Mouse (Mus musculus) G1E (cell line): Measurements from ENCODE around the gene Fcrl1.

Source experiments
- CTCF ChIP-seq: IDR thresholded peaks from 2 replicates; pipeline ENCODE4 v1.5.1; 2012; ENCODE audit warnings: low read depth, low read length, inconsistent platforms, mixed read lengths
- GATA1 ChIP-seq: IDR thresholded peaks from 2 replicates; pipeline ENCODE4 v1.6.1; 2012; ENCODE audit warnings: borderline replicate concordance, low read length, inconsistent platforms, mixed read lengths
- POLR2AphosphoS5 ChIP-seq: IDR thresholded peaks from 2 replicates; pipeline ENCODE4 v1.6.1; 2012; ENCODE audit warnings: low read depth, low read length, inconsistent platforms; ENCODE audit not compliant: insufficient replicate concordance
- TAL1 ChIP-seq: conservative IDR thresholded peaks from 2 replicates; pipeline ENCODE4 v1.6.1; 2012; ENCODE audit warnings: low read depth, low read length, inconsistent platforms, mixed read lengths

- TF ChIP-seq CTCF (0 out of 2 replicates have a peak, but pooled peaks have one; percentile 18), TAL1 (no peak), POLR2AphosphoS5 (no peak), GATA1 (no peak)
These were observed 32.0 kb downstream of the Fcrl1 start for GRCm38 (mm10) chr3:87408171-87408570.
